13 mouse cellular contexts compared by ENCODE assay signal in the genomic region with DNA sequence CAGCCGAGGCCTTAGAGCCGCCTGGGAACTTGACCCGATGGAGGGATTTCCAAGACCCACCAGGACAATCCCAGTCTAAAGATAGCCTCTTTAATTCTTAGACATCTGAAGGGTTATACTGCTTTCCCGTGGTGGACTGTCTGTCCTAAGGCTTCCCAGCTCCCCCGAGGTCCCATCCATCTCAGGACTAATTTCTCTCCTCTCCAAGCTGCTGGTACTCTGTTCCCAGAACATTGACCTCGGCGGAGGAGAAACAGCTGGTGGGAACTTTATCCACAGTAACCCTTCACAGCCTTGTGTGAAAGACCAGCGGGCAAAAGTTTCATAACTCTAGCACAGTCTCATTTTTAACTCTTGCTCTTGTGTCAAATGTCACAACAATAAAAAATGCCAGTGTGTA. TPM values are rescaled to one million over a fixed set of nuclear protein-coding genes. Genes with fewer than 3 reads are reported as not detected.
DNase-seq lines count a peak whose midpoint lies in the region; ATAC-seq lines count a peak whose summit lies in the region.
"Had no signal": no experiment of that assay in that cellular context is flagged by ENCODE, and none has a peak within 500 bp of the region (broad histone marks: within the 10 kb centered on the region; RNA-seq: fewer than 3 reads in every experiment).

No protein-coding gene starts in this region.

- peak; percentile 24 for DNase-seq in gastrocnemius, adult 18-20 months (ENCODE audit: low spot score)
- no peak for DNase-seq in gastrocnemius, adult 8-10 months (ENCODE audit: low spot score in 2 of 2)
- DNase-seq in heart, adult 8-10 months (ENCODE audit: low spot score) = peak; percentile 53
- peak; percentile 53 for DNase-seq in lung, postnatal 25 days (ENCODE audit: low spot score)
- DNase-seq in spleen, postnatal 14 days (ENCODE audit: low spot score in 2 of 2) = no peak
- DNase-seq in layer of hippocampus, adult 8-10 months (ENCODE audit: low spot score in 2 of 2) = no peak
- DNase-seq: cerebellum, postnatal 25 days; right cerebral cortex, postnatal 4 days had no signal

- 24% methylated on average over 8 of the region's 8 CpGs for WGBS in kidney, embryonic 15.5 days

- peak overlapping the region; percentile 76 for H3K27ac ChIP-seq in kidney, embryonic 15.5 days
- H3K27ac ChIP-seq: forebrain, embryonic 10.5 days; hindbrain, embryonic 10.5 days; neural tube, embryonic 13.5 days had no signal

- no peak overlapping the region for H3K4me2 ChIP-seq in kidney, embryonic 15.5 days
- H3K4me2 ChIP-seq: neural tube, embryonic 13.5 days had no signal

- peaks cover 25% of the 10 kb centered on the region for H3K4me1 ChIP-seq in kidney, embryonic 15.5 days

- peaks cover 17% of the 10 kb centered on the region; the same call in 1 of the 2 replicates for H3K36me3 ChIP-seq in kidney, embryonic 15.5 days

- H3K9me3 ChIP-seq in kidney, embryonic 15.5 days (replicated peaks) = no peaks in the 10 kb centered on the region
- H3K9me3 ChIP-seq: forebrain, embryonic 10.5 days; hindbrain, embryonic 10.5 days; neural tube, embryonic 13.5 days had no signal

- no peak overlapping the region for H3K9ac ChIP-seq in kidney, embryonic 15.5 days
- H3K9ac ChIP-seq: neural tube, embryonic 13.5 days had no signal

- no peaks in the 10 kb centered on the region for H3K27me3 ChIP-seq in kidney, embryonic 15.5 days
- H3K27me3 ChIP-seq: neural tube, embryonic 13.5 days had no signal

- peak; percentile 65 for ATAC-seq in kidney, embryonic 15.5 days (replicated peaks; ENCODE audit: low FRiP score)
- no peak for ATAC-seq in monocyte, adult 5-6 weeks (replicated peaks; ENCODE audit: insufficient number of reproducible peaks, low FRiP score, low TSS enrichment, poor library complexity, severe bottlenecking)

- H3K4me3 ChIP-seq in kidney, embryonic 15.5 days (replicated peaks) = no peak overlapping the region
- H3K4me3 ChIP-seq: forebrain, embryonic 10.5 days; hindbrain, embryonic 10.5 days; neural tube, embryonic 13.5 days had no signal

RNA-seq across cellular contexts. Expression of a gene that starts 25.1 kb away (rescaled TPM):
- total RNA-seq in gastrocnemius, adult 18-20 months (2021) = under 1 TPM; 0.09 to 0.27 TPM
- under 1 TPM in 3 of 4 experiments, not detected in 1; 0.24 to 0.27 (median 0.27) TPM for total RNA-seq in gastrocnemius, adult 8-10 months (2022)
- under 1 TPM; 0.28 to 0.76 (median 0.42) TPM for total RNA-seq in heart, adult 8-10 months (2022)
- 41.7 and 46.5 TPM in 2 replicates for polyA plus RNA-seq in kidney, embryonic 15.5 days (2015; fragmentation: Nextera tagmentation; extraction: Ambion mirVana)
- 10 to 100 TPM in 3 of 4 experiments, 1 to 10 TPM in 1; 9.8 to 20.7 (median 16.0) TPM for total RNA-seq in layer of hippocampus, adult 8-10 months (2022)
- total RNA-seq in monocyte, adult 5-6 weeks (2017) = 7.6 to 11.7 TPM (median 8.1 TPM) in 3 replicates

Comparison
In these comparisons a context has a peak if more than half of its experiments do, and no peak if none do; other contexts are left out.
1. DNase-seq: peak in gastrocnemius, adult 18-20 months (single experiment), heart, adult 8-10 months (single experiment) and lung, postnatal 25 days (single experiment); none in gastrocnemius, adult 8-10 months (0 of 2), spleen, postnatal 14 days (0 of 2) and layer of hippocampus, adult 8-10 months (0 of 2).